Mouse (Mus musculus) liver, embryonic 14.5 days (tissue): ENCODE measurements around the gene Olfr547. TPM values are rescaled to one million over a fixed set of nuclear protein-coding genes. Genes with fewer than 3 reads are reported as not detected.

Source experiments
- ATAC-seq: fragments of 200-750 bp; cut with Nextera tagmentation; 2 replicates; pipeline ENCODE4 v1.8.0; 2017; ENCODE audit warnings: moderate number of reproducible peaks, mild to moderate bottlenecking, moderate library complexity; ENCODE audit not compliant: insufficient read depth
- DNase-seq, 3 experiments: peaks; one replicate each; pipeline ENCODE4 v3.0.0-alpha.2; 2012 to 2013; ENCODE audit warnings: low read depth in 3 of 3, low spot score in 3 of 3
- H3K27ac ChIP-seq: fragments of 300-500 bp; sonication (generic); 2 replicates; pipeline ENCODE4 v1.5.1; 2014; ENCODE audit warnings: moderate library complexity, mild to moderate bottlenecking, control low read depth, inconsistent platforms
- H3K27me3 ChIP-seq: fragments of 300-500 bp; sonication (generic); 2 replicates; pipeline ENCODE4 v1.6.1; 2014; ENCODE audit warnings: mild to moderate bottlenecking, low read length, moderate library complexity; ENCODE audit not compliant: control insufficient read depth, insufficient read depth
- H3K36me3 ChIP-seq: fragments of 300-500 bp; sonication (generic); replicated peaks from 2 replicates; pipeline ENCODE4 v1.6.1; 2014; ENCODE audit warnings: low read depth; ENCODE audit not compliant: control insufficient read depth, insufficient read depth
- H3K4me1 ChIP-seq, 2 experiments: fragments of 200-500 bp in 1 of 2; fragments of 300-500 bp in 1 of 2; sonication (generic) in 1 of 2; replicated peaks; 2 replicates each; pipeline ENCODE4 v1.6.1; 2012 to 2014; ENCODE audit warnings: antibody characterized with exemption in 1 of 2, inconsistent platforms in 1 of 2, low read length in 1 of 2; ENCODE audit not compliant: control insufficient read depth in 2 of 2, insufficient read depth in 2 of 2
- H3K4me2 ChIP-seq: fragments of 300-500 bp; sonication (generic); 2 replicates; pipeline ENCODE4 v1.6.1; 2014; ENCODE audit warnings: low read depth, mild to moderate bottlenecking, control low read depth, moderate library complexity
- H3K4me3 ChIP-seq, 2 experiments: fragments of 200-500 bp in 1 of 2; fragments of 300-500 bp in 1 of 2; sonication (generic) in 1 of 2; 2 replicates each; pipeline ENCODE4 v1.5.1; 2012 to 2014; ENCODE audit warnings: low read depth in 2 of 2, low read length in 2 of 2, mild to moderate bottlenecking in 2 of 2, control low read depth in 1 of 2, inconsistent platforms in 1 of 2, moderate library complexity in 1 of 2; ENCODE audit not compliant: insufficient read depth in 1 of 2
- H3K9ac ChIP-seq: fragments of 300-500 bp; sonication (generic); replicated peaks from 2 replicates; pipeline ENCODE4 v1.6.1; 2014; ENCODE audit warnings: mild to moderate bottlenecking, control low read depth, moderate library complexity
- H3K9me3 ChIP-seq: fragments of 300-500 bp; sonication (generic); 2 replicates; pipeline ENCODE4 v1.6.1; 2016; ENCODE audit warnings: low read length, mixed read lengths; ENCODE audit not compliant: control insufficient read depth
- CTCF ChIP-seq: IDR thresholded peaks from 2 replicates; pipeline ENCODE4 v1.5.1; 2016; ENCODE audit warnings: antibody characterized with exemption, low read depth, control low read depth
- EP300 ChIP-seq: IDR thresholded peaks from 2 replicates; pipeline ENCODE4 v1.6.1; 2016; ENCODE audit warnings: antibody characterized with exemption, low read depth
- WGBS: fragments of 180-500 bp; shearing (Covaris S2); extraction: QIAGEN DNeasy Blood & Tissue Kit; methylation state at CpG from one replicate; pipeline ENCODE4 v1.1.7; 2014; ENCODE audit not compliant: insufficient replicate concordance; 5-methylcytosine and 5-hydroxymethylcytosine counted together
- polyA plus RNA-seq, 2 experiments: library from polyadenylated mRNA; depleted of rRNA in 1 of 2; stranded (reverse) in 1 of 2; unstranded in 1 of 2; fragments of >200 nt; fragmentation: Nextera tagmentation in 1 of 2; extraction: Ambion mirVana in 1 of 2; gene quantifications; 2 replicates each; pipeline versions ENCODE4 v1.2.1 to v1.2.3; 2012 to 2014

The Olfr547 gene
- polyA plus RNA-seq, 2 experiments, result not detected

GRCm38 (mm10) chr7:102509726-102510125 lies 24.8 kb upstream of the Olfr547 start:
- 59% methylated on average over 7 of the region's 7 CpGs for WGBS
- peaks cover 0 to 4% of the 10 kb centered on the region in 2 experiments; a peak in 1 of 4 replicates for H3K4me1 ChIP-seq

DNA sequence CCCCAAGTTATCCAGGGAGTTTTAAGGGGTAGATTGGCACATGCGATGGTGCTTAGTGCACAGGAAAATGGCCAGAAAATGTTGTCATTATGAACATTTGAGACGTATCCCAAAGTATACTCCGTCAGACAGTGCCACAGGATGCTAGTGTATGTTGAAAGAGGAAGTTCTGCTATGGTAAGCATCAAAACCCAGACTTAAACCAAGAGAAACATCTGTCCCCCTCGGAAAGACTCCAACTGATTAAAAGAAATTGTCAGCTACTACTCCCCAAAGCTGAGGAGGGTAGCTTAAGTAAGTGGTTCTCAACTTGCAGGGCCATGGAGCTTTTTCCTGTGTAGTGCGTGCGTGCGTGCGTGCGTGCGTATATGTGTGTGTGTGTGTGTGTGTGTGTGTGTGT lies 22.6 kb upstream of the Olfr547 start:
- Histone ChIP-seq H3K4me2 (no peak overlapping the region), H3K4me1 (peaks cover 0 to 4% of the 10 kb centered on the region in 2 experiments; a peak in 1 of 4 replicates), H3K9me3 (no peaks in the 10 kb centered on the region), H3K9ac (no peak overlapping the region), H3K27me3 (no peaks in the 10 kb centered on the region; the same call in 1 of the 2 replicates), H3K36me3 (no peaks in the 10 kb centered on the region), H3K4me3 (no peak overlapping the region), H3K27ac (no peak overlapping the region)
- no peak for DNase-seq
- ATAC-seq, result no peak
- 59% methylated on average over 10 of the region's 10 CpGs for WGBS
- TF ChIP-seq CTCF (no peak), EP300 (no peak)

More at GRCm38 (mm10) chr7:102509726-102510125, 24.8 kb upstream of the Olfr547 start:
- Histone ChIP-seq H3K27me3 (no peaks in the 10 kb centered on the region; the same call in 1 of the 2 replicates), H3K4me3 (no peak overlapping the region), H3K27ac (no peak overlapping the region), H3K4me2 (no peak overlapping the region), H3K36me3 (no peaks in the 10 kb centered on the region), H3K9ac (no peak overlapping the region), H3K9me3 (no peaks in the 10 kb centered on the region)
- TF ChIP-seq CTCF, result no peak
- no peak for TF ChIP-seq EP300
- DNase-seq, result no peak
- no peak for ATAC-seq

GRCm38 (mm10) chr7:102512814-102513435 lies 21.6 kb upstream of the Olfr547 start:
- ATAC-seq, result peak; percentile 77
- H3K9ac ChIP-seq, result peak overlapping the region; percentile 23

DNA sequence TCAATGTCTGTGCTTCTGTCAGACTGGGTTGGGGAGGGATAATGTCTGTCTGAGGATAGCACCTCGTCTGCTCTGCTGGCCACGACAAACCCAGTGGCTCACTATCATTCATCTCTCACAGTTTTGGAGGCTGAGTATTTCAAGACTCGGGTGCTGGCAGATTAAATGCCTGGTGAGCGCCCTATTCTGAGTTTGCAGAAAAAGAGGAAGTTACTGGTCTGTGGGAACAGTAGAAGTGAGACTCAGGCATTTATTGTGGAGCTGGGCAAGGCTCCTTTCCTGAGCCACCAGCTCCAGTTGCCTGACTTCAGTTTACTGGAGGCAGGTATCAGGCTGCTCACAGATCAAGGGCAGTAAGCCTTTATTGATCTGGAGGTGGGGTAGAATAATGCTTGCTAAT lies 20.4 kb upstream of the Olfr547 start:
- H3K4me3 ChIP-seq, result no peak overlapping the region
- H3K9ac ChIP-seq, result no peak overlapping the region
- H3K27me3 ChIP-seq, result no peaks in the 10 kb centered on the region; the same call in 1 of the 2 replicates
- TF ChIP-seq EP300, result no peak
- no peak for TF ChIP-seq CTCF
- H3K4me2 ChIP-seq, result no peak overlapping the region
- peaks cover 0 to 4% of the 10 kb centered on the region in 2 experiments; a peak in 1 of 4 replicates for H3K4me1 ChIP-seq
- ATAC-seq (no peak), DNase-seq (no peak)
- no peak overlapping the region for H3K27ac ChIP-seq
- H3K9me3 ChIP-seq, result no peaks in the 10 kb centered on the region
- 5% methylated on average over 4 of the region's 4 CpGs for WGBS
- no peaks in the 10 kb centered on the region for H3K36me3 ChIP-seq

More at GRCm38 (mm10) chr7:102512814-102513435, 21.6 kb upstream of the Olfr547 start:
- DNase-seq, result peak; percentile 22 to 33 (median 30)
- peak overlapping the region; percentile 69 for H3K4me2 ChIP-seq
- no peak overlapping the region for H3K27ac ChIP-seq
- TF ChIP-seq CTCF, result peak; percentile 80
- TF ChIP-seq EP300, result no peak
- H3K9me3 ChIP-seq, result no peaks in the 10 kb centered on the region
- 2% methylated on average over 54 of the region's 54 CpGs for WGBS
- no peaks in the 10 kb centered on the region for H3K36me3 ChIP-seq
- H3K27me3 ChIP-seq, result no peaks in the 10 kb centered on the region; the same call in 1 of the 2 replicates
- peaks cover 0 to 4% of the 10 kb centered on the region in 2 experiments; a peak in 1 of 4 replicates for H3K4me1 ChIP-seq
- H3K4me3 ChIP-seq, result peak overlapping the region; percentile 20 to 44; a peak in 3 of 4 replicates

- Histone ChIP-seq H3K4me3 (no peak overlapping the region), H3K9ac (no peak overlapping the region), H3K27me3 (no peaks in the 10 kb centered on the region; the same call in 1 of the 2 replicates), H3K4me1 (peaks cover 0 to 4% of the 10 kb centered on the region in 2 experiments; a peak in 1 of 4 replicates), H3K9me3 (no peaks in the 10 kb centered on the region), H3K4me2 (no peak overlapping the region), H3K27ac (no peak overlapping the region), H3K36me3 (no peaks in the 10 kb centered on the region)
- DNase-seq, result no peak
- WGBS, result 40% methylated on average over 10 of the region's 10 CpGs
- no peak for TF ChIP-seq CTCF
- no peak for TF ChIP-seq EP300
- no peak for ATAC-seq
Observed at GRCm38 (mm10) chr7:102516261-102517050, 18.1 kb upstream of the Olfr547 start.
